Mouse (Mus musculus): ENCODE results near the gene Gm28372.
"Not testable (repeated sequence)": the region's sequence is repeated elsewhere in the genome, so short reads cannot be mapped to it uniquely, and the experiment has no call there.

The Gm28372 gene

DNA sequence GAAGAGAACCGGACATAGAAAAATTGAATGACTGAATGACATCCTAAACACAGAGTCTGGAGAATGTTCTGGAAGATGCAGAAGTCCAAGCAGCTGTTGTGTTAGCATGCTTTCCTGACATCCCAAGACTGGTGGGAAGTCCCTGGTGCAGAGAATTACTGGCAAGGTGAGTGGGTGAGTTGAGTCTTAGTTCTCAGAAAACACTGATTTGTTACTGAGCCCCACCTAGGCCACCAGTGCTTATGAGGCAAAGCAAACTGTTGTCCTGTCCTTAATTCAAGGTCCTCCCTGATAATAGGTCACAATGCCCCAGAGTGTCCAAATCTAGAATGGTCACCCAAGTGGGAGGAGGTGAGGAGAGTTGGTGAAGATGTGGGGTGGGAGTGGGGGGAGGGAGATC is at the start of gene Gm28372, which contains the start of gene 1700020A23Rik:
Gene Gm28372, plus strand, starts transcription at position 301 of the 400 bp plus-strand sequence.
Gene 1700020A23Rik, plus strand, starts transcription at position 321 of the 400 bp plus-strand sequence.
- DNase-seq (ENCODE audit: low spot score): no peak

DNA sequence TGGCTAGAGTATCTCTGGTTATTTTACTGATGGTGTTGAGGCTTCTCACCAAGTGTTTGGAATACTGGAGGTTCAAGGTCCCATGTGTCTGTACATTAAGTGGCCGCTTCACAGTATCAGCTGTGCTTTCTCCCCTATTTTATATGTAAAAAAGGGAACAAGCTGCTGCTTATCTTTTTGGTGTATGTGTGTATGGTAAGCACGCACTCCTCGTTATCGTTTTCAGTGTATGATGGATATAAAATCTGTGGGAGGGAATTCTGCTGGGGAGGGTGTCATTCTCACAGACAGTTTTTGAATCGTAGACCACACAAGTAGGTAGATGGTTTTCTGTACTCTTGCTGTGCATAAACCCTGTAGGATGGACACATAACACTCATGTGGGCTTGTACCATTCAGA is 47.5 kb upstream of the Gm28372 start:
- no peak for DNase-seq (ENCODE audit: low spot score)

DNA sequence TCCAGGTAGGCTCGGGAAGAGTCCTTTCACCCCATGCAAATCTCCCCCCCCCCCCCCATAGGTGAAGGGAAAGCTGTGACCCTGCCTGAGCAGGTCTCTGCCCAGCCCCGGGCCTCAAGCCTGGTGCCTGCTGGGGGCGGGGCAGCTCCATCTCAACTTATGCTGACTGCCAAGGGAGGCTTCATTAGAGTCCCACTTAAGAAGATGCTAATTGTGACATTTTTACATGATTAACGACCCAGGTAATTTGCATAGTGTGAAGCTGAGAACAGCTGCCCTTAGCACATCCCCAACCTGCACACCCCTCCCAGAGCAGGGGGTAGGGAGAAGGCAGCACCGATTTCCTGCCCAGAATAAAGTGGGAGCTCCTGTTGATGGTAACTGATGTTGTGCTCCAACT is 46.2 kb upstream of the Gm28372 start:
- DNase-seq (ENCODE audit: low spot score): no peak

DNA sequence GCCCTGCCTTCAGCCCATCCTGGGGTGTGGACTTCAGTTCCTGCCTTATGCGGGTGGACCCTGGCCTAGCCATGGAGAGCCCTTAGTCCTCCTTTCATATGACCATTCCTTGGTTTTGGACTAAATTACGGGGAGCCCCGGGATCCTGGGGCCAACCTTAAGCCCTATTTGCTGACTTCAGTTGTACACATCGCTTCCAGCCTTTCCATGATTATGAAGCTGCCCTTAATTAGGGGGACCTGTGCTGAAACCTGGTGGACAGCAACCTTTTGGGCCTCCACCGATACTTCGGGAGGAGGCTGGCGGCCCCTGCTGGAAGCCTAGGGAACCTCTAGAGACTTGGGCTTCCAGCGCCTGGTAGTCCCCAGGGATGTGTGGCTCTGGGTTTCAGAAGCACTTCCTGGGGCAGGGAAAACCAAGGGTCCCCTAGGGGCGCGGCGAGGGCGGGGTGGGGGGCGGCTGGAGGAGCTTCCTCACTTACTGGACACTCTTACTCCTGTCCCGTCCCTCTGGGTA is 42.5 kb upstream of the Gm28372 start:
- DNase-seq (ENCODE audit: low spot score): peak; percentile 81

DNA sequence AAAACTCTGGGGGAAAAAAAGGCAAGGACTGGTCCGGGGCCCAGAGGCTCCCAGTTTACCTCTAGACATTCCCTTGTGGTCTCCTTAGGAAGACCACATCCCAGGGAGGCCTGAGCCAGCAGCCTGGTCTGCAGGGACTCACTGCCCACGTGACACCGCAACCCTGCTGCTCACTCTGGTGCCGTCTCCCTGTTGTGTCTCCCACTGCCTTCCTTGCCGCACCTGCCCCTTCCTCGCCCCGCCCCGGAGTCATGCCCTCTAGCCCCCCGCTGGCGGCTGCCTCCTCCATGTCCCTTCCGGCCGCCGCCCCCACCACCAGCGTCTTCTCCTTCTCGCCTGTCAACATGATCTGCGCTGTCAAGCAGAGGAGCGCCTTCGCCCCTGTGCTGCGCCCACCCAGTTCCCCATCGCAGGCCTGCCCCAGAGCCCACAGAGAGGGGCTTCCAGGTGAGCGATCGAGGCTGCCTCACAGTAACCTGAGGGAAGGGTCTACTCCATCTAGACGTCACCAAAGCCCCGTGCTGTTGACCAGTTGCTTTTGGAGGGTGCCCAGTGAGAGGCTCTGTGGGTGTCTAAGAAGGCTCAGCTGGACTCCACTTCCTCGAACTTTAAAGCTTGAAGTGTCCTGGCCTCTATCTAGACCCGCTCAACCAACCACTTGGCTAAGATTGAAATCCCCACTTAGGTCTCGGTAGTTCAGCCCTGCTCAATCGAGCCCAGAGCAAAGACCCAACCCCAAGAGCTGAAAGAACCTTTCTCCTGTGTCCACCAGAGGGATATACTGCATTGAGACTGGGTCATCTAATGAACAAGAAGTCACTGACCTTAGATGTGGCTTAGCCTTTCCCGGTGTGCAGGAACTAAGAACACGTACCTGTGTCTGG is 39.6 kb upstream of the Gm28372 start:
- DNase-seq (ENCODE audit: low spot score): no peak

DNA sequence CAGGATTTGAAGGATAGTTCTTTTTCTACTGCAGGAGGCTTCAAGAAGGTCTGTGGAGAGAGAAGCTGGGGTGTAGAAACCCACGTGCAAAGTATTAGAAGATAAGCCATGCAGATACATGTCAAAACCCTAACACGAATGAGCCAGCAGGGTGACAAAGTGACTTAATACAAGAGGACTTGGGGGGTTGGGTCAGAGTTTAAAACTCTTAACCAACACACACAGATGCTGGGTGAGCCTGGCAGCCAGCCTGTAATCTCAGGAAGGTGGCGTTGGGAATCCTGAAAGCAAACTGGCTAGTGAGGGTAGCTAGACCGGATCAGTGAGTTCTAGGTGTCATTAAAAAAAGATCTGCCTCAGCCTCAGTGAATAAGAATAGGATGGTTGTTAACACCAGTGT is 37.7 kb upstream of the Gm28372 start:
- DNase-seq (ENCODE audit: low spot score): no peak

DNA sequence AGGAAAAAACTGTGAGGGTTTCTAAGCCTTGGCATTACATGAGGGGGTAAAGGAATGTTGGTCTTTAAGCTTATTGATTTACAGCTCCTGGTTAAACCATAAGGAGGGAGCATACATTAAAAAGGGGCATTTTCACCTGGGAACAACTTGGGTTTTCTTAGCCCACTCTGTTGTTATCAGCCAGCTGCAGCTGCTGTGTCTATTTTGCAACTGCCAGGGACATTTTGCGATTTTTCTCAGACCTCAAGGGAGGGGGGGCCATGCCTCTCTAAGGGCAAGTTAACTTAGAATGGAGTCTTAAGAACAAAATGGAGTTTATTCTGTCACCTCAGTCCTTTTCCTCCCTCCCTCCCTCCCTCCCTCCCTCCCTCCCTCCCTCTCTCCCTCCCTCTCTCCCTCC is 32.0 kb upstream of the Gm28372 start:
- not testable (repeated sequence) for DNase-seq (ENCODE audit: low spot score)

DNA sequence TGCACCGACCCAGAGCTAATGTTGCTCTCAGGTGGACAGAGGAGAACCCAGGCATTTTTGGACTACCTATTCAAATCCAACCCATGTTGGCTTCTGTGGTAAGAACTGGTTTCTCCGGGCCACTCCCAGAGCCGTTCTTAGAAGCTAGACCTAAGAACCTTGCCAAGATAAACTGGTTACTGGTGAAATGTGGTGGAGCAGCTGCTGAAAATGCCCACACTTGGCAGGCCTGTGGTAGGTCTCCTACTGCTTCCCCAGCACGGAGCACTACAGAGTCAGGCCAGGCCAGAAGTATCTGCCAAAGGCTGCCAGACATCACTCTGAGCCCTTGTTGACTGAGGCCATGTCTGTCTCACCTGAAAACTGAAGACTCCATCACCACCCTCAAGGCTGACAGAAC is 30.1 kb upstream of the Gm28372 start:
- DNase-seq (ENCODE audit: low spot score): no peak

DNA sequence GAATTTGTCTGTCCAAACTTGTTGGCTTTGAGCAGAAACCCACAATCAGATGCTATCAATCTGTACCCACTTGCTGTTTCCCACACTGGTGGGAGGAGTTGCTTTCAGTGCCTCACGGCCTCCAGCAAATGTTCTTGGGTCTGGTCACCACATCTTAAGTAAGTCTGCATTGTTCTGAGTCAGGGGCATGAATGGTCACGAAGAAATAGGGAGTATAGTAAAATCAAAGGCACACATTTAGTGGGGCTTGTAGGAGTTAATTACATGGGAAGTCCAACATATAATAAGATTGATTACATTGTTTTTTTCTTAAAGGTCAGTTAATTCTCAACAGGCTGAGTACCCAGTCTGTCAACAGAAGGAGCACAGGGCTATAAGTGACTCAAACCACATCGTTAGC is 21.8 kb upstream of the Gm28372 start:
- DNase-seq (ENCODE audit: low spot score): no peak

DNA sequence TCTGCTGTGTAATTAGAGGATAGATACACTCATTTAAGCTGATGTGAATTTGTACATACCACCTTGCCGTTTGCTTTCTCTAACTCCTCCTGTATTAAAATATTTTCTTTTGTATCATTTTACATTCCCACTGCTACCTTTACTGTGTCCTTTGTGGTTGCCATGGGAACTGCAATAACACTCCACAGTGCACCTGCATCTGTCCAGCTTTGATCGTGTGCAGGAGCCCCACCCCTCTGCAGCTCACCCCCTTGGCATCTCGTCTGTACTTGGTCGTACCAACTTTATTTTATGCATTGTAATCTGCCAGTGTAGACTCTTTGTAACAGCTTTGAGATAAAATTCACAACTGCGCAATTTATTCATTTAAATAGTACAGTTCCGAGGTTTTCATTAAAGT is 21.1 kb upstream of the Gm28372 start:
- no peak for DNase-seq (ENCODE audit: low spot score)

DNA sequence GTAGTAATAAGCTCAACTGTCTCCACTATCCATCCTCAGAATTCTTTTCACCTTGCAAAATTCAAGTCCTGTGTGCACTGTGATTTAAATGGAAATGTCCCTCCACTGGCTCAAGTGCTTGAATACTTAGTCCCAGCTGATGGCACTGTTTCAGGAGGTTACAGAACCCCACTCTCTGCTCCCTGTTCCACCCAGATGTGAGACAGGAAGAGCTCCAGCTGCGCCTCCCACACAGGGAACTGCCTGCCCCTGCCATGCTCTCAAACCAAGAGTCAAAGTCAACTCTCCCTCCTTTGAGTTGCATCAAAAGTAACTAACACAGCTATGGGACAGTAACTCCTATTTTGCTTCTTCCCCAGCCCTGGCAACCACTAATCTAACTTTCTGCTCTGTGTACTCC is 18.8 kb upstream of the Gm28372 start:
- DNase-seq (ENCODE audit: low spot score): no peak

DNA sequence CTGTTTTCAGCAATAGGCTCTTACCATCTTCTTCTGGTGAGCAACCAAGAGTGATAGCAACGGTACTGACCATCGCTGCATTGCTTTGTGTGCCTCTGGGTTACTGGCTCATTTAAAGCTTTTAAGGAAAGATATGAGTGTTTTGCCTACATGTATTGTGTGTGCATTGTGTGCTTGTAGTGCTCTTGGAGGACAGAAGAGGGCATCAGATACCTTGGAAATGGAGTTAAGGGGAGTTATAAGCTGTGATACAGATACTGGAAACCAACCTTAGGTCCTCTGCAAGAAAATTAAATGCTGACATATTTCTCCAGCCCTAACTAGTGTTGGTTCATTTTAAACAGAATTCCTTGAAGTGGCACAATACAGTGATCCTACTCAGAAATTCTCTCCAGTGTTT is 16.2 kb upstream of the Gm28372 start:
- DNase-seq (ENCODE audit: low spot score): no peak

DNA sequence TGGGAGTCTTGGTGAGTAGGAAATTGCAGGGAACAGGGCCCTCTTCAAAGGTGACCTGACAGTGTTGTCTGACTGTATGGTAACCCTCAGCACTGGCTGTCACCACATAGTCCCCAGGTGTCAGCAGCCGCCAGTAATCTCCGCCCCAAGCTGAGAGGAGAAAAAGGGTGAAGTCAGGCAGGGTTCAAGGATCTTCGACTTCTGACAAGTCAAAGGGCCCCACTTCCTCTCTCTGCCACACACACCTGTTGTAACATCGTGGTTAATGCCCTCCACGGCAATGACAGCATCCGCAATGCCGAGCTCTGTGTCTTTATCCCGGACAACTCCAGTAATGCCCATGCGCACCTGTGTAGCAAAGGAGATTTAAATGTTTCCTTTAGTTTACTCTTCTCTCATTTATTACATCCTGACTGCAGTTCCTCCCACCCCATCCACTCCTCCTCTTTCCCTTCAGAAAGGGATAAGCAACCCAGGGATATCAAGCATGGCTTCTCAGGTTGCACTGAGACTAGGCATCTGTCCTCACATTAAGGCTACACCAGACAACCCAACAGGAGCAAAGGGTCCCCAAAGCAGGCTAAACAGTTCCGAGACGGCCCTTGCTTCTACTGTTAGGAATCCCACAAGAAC is 13.9 kb upstream of the Gm28372 start:
- DNase-seq (ENCODE audit: low spot score): no peak

DNA sequence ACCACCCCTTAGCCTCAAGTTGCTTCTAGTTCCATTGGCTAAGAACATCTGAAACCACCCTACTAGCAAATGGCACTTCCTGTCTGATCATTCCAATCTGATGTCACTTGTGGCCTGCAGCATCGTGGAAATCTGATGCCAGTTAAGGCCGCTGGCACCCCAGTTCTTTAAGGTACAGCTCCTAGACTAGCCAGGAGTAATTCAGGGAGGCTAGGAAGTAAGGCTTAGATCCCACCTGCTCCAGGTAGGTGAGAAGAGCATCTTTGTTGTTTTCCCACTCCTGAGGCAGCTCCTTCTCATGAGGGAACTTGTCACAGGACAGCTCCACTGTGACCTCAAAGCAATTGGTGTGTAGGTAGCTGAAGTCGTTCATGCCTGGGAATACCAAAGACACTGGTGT is 12.2 kb upstream of the Gm28372 start:
- no peak for DNase-seq (ENCODE audit: low spot score)

DNA sequence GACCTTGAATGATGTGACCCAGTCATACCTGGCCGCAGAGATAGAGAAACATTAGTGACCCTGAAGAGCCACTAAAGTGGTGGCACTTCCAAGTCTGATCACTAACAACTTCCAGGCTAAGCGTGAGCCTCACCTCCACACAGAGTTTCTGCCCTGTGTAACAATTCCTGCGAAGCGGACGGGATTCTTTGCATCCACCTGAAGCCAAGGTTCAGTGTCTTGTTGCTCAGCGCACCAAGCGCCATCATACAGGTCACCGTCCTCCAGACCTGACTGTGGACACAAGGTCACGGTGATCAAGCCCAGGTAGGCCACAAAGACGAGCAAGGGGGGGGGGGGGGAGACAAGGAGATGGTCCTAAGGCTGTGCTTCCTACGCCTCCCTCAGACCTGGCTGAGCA is 9.3 kb upstream of the Gm28372 start:
- DNase-seq (ENCODE audit: low spot score): no peak

DNA sequence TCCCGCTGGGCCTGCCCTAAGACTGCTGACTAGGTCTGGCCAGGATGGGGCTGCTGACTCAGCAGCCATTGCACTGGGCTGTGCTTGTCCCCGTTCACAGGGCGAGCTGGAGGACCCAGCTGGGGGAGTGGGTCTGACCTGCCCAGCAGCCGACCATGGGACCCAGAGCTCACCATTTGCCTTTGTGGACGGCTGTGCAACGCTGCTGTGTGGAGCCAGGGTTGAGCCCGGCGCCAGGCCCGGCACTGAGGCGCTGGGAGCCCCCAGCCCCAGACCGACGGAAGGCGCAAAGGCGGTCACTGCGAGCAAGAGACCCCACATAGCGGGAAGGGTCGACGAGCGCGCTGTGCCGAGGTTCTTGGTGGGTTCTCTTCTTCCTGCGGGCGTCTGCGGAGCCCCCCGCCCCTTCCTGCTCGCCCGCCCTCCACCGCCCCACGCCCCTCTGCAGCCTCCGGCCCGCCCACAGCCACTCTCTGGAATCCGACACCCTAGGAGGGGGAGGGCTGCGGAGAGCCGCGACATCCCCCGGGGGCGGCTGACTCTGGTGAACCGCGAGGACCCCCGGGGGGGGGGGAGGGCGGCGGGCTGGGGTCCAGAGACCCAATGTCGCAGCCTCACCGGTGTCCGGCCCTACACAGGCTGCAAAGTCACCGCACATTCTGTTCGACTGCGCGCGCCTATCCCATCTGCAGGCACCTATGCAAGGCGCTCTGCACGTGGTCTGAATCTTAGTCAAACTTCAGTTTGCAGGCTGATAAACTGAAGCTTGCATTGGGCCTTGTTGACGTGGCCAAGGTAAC is 7.7 kb upstream of the Gm28372 start, which contains the start of gene Cpxm1:
Gene Cpxm1, minus strand, starts transcription at position 389 of the 800 bp plus-strand sequence.
- DNase-seq (ENCODE audit: low spot score): no peak

DNA sequence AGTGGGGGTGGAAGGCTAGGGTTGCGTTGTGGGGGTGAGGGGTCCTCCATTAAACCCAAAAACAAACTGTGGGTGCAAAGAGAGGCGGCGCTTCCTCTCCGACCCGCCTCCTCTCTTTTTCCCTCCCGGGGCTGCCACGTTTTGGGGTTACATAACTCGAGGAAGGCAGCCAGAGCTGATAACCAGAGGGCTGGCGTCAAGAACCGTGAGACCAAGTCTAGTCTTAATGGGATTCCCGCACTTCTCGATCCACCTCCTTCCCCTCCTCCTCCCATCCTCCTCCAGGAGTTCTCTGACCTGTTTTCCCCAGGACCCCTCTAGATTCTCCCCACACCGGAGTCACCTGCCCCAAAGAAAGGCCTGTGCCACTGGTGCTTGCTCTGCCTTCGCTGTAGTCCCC is 6.9 kb upstream of the Gm28372 start:
- DNase-seq (ENCODE audit: low spot score): no peak

DNA sequence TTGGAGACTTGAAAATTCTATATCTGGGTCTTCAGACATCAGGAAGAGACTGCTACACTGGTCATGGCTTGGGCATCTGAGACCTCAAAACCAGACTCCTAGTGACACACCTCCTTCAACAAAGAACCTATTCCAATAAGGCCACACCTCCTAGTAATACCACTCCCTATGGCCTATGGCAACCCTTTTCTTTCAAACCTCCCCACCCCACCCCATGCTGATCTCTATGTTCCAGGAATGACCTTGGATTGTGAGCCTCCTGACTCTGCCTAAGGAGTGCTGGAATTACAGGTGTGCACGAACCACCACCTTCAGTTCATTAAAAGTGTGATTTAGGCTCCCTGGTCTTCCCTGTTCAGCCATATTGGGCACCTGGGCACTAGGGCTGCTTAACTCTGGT is 5.0 kb upstream of the Gm28372 start:
- DNase-seq (ENCODE audit: low spot score): no peak

DNA sequence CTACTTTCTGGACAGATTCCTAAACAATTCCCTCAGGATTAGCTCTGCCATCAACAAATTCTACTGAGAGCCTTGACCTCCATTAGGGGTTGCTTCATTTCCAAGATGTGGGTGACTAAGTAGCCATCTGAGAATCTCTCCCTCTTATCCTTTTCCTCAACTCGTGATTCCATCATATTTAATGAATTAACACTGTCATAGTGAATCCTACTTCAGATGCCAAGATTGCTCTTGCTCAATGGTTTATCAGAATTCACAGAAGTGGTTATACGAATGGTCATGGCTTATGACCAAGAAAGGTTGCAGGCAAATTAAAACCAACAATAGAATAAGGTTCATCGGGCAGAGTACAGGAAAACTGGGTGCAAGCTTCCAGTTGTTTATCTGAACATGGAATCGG is 3.1 kb upstream of the Gm28372 start:
- no peak for DNase-seq (ENCODE audit: low spot score)

DNA sequence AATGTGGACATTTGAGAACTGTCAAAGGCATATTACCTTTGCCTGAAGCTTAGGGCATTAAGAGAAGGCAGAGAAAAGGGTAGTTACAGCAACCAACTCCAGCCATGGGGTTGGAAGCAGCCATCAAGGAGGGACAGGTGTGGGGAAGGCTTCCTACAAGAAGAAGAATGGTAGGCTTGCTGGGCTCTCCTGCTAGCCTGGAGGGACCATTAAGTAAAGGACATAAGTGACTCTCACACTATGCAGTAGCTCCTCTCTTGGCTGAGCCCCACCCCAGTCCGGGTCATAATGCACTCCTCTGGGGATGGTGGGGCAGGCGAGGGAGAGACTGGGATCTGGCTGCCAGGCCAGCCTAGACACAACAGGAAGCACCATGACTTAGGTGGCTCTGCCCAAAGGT is 1.1 kb downstream of the Gm28372 start, which contains the start of gene Tmem239:
Gene Tmem239, plus strand, starts transcription at position 301 of the 400 bp plus-strand sequence.
- no peak for DNase-seq (ENCODE audit: low spot score)

DNA sequence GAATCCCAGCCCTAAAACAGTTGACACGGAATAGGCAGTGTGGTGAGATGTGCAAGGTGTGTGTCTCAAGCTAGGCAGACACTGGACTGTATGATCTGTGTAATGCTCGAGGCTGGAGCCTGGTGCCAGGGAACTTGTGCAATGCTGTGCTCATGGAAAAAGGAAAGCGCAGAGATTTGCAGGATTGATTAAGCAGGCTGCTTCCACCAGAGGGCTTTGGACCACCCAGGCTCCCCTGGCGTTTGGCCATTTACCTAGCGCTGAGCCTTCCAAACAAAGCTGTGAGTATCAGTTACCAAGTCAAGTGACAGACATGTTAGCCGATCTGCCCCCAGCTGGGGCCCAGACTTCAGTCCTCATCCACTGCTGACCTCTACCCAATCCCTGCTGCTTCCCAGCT is 3.2 kb downstream of the Gm28372 start:
- DNase-seq (ENCODE audit: low spot score): no peak

Measured in MN1 (cell line).